Mouse (Mus musculus) hindbrain, embryonic 10.5 days (tissue): ENCODE data around the gene Unc79. TPM values are rescaled to one million over a fixed set of nuclear protein-coding genes. Genes with fewer than 3 reads are reported as not detected.
A peak's percentile ranks its signal among the peaks of the same experiment; 100 is the strongest.

ENCODE experiments used
- DNase-seq: peaks from one replicate; pipeline ENCODE4 v3.0.0-alpha.2; 2017; ENCODE audit warnings: low spot score
- H3K27ac ChIP-seq: fragments of 300-500 bp; sonication (generic); 2 replicates; pipeline ENCODE4 v1.5.1; 2016; ENCODE audit warnings: mild to moderate bottlenecking, moderate library complexity
- H3K27me3 ChIP-seq: fragments of 300-500 bp; sonication (generic); 2 replicates; pipeline ENCODE4 v1.6.1; 2016; ENCODE audit warnings: mild to moderate bottlenecking; ENCODE audit not compliant: poor library complexity, insufficient read depth, severe bottlenecking
- H3K36me3 ChIP-seq: fragments of 300-500 bp; sonication (generic); 2 replicates; pipeline ENCODE4 v1.6.1; 2016; ENCODE audit warnings: mild to moderate bottlenecking, moderate library complexity
- H3K4me1 ChIP-seq: fragments of 300-500 bp; sonication (generic); replicated peaks from 2 replicates; pipeline ENCODE4 v1.6.1; 2016; ENCODE audit warnings: mild to moderate bottlenecking
- H3K4me3 ChIP-seq: fragments of 300-500 bp; sonication (generic); 2 replicates; pipeline ENCODE4 v1.5.1; 2016; ENCODE audit warnings: mild to moderate bottlenecking, moderate library complexity
- H3K9me3 ChIP-seq: fragments of 300-500 bp; sonication (generic); 2 replicates; pipeline ENCODE4 v1.6.1; 2016; ENCODE audit warnings: mild to moderate bottlenecking, moderate library complexity
- WGBS: fragments of 180-500 bp; shearing (Covaris S2); methylation state at CpG from one replicate; pipeline ENCODE4 v1.1.7; 2016; 5-methylcytosine and 5-hydroxymethylcytosine counted together
- polyA plus RNA-seq: library from polyadenylated mRNA; unstranded; fragments of >200 nt; fragmentation: Nextera tagmentation; extraction: Ambion mirVana; gene quantifications from 2 replicates; pipeline ENCODE4 v1.2.1, GENCODE M21; 2016

Unc79 gene
- 1.0 and 1.6 TPM in 2 replicates for polyA plus RNA-seq

DNA sequence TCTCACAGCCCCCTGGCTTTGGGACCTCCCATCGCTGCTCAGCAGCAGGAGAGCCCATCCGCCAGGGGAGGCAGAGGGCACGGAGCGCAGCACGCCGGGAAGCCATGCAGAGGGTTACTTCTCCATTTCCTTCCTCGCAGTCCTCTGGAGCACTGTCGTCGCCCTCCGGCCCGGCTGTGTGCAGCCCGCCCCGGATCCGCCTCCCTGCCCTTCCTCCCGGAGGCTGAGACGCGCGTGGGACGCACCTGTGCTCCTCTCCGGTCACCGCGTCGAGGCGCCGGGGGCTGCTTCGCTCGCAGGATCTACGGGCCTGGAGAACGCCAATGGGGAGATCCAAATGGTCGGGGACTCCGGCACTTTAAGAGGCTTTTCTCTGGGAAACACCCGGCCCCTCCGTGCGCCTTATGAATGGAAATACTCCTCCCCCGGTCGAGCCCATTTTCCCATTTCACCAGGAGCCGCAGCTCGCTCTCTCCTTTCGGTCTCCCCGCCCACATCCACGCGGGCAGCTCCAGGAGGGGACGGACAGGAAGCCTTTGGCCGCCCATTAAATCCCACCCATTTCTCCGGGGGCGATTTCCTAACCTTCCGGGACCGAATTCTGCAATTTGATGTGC, at the start of gene Unc79:
Unc79 (plus strand) TSS at position 82 of the 617 bp plus-strand sequence.
- no peaks in the 10 kb centered on the region for H3K9me3 ChIP-seq
- peaks cover 13% of the 10 kb centered on the region for H3K4me1 ChIP-seq
- under 1% methylated on average over 48 of the region's 48 CpGs for WGBS
- peaks cover 23% of the 10 kb centered on the region for H3K27me3 ChIP-seq
- H3K4me3 ChIP-seq = peak within 1 kb of the TSS; percentile 69
- peak within 1 kb of the TSS; percentile 88 for H3K27ac ChIP-seq
- no peaks in the 10 kb centered on the region for H3K36me3 ChIP-seq
- peak; percentile 70 for DNase-seq

DNA sequence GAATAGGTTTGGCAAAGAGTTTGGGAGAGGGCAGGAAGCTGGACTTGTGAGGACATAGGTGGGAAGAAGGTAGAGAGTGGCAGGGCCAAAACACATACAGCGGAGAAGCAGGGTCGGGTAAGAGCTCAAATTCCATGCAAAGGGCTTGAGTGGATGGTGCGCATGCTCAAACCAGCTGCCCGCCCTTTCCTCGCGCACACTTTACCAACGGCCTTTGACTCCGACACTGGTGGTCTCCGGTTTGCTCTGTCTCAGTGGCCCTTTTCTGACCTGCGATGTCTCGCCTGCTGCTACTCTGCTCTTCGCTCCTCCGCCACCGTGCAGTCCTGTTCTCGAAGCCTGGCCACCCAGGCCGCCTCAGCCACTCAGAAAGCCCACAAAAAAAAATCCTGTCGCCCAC, 49.6 kb upstream of the Unc79 start, which contains the start of gene Cox8c:
Cox8c (plus strand) TSS at position 226 of the 400 bp plus-strand sequence.
- H3K4me3 ChIP-seq = no peak within 1 kb of the TSS
- no peak for DNase-seq
- WGBS = 92% methylated on average over 17 of the region's 17 CpGs
- no peaks in the 10 kb centered on the region for H3K27me3 ChIP-seq
- H3K9me3 ChIP-seq = no peaks in the 10 kb centered on the region
- no peaks in the 10 kb centered on the region for H3K36me3 ChIP-seq
- no peak within 1 kb of the TSS for H3K27ac ChIP-seq
- H3K4me1 ChIP-seq = no peaks in the 10 kb centered on the region

DNA sequence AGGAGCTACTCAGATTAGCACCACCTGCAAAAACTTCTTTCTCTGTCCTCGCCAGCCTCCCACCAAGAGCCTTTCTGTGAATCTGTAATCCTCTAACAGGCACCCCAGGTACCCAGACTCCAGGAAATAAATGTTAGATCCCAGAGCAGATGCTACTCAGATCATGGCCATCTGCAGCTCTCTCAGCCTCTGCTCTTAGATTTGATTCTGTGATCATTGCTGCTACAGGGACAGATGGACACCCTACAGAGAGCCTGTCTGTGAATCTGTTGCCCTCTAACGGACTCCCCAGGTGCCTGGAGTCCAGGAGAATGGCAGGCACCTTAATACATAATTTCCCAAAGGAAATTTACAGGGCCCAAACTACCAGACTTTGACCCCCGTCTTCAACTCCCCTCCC, 40.5 kb upstream of the Unc79 start:
- DNase-seq = no peak
- Histone ChIP-seq H3K36me3 (no peaks in the 10 kb centered on the region), H3K27me3 (no peaks in the 10 kb centered on the region), H3K4me1 (no peaks in the 10 kb centered on the region), H3K9me3 (no peaks in the 10 kb centered on the region), H3K4me3 (no peak overlapping the region), H3K27ac (no peak overlapping the region)
- 51% methylated on average over 3 of the region's 3 CpGs for WGBS

- Histone ChIP-seq H3K36me3 (no peaks in the 10 kb centered on the region), H3K4me1 (no peaks in the 10 kb centered on the region), H3K27ac (no peak overlapping the region), H3K4me3 (no peak overlapping the region), H3K27me3 (no peaks in the 10 kb centered on the region), H3K9me3 (no peaks in the 10 kb centered on the region)
- no peak for DNase-seq
- WGBS = 94% methylated on average over 2 of the region's 2 CpGs
These were observed 32.6 kb upstream of the Unc79 start for GRCm38 (mm10) chr12:102916073-102916472.

DNA sequence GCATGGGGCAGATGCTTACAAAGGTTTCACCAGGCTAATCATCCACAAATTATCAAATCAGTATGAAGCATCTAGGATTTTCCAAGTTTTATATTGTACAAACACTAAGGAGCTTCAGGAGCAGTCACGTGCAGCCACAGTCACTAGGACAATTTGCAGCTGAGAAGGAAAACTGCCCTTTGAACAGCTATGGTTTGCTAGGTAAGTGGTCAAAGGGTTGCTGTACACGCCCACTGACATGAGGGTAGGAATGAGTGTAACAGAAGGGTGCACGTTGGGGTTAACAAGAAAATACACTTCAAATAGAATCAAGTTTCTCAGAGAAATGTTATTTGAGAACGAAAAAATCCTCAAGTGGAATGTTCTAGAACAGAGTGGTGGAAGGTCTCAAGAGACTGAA, 18.9 kb upstream of the Unc79 start:
- Histone ChIP-seq H3K27ac (no peak overlapping the region), H3K9me3 (no peaks in the 10 kb centered on the region), H3K27me3 (no peaks in the 10 kb centered on the region), H3K4me3 (no peak overlapping the region), H3K4me1 (no peaks in the 10 kb centered on the region), H3K36me3 (no peaks in the 10 kb centered on the region)
- no peak for DNase-seq
- 78% methylated on average over 4 of the region's 4 CpGs for WGBS

GRCm38 (mm10) chr12:102930335-102930734, 18.3 kb upstream of the Unc79 start:
- no peak overlapping the region for H3K27ac ChIP-seq
- H3K4me3 ChIP-seq = no peak overlapping the region
- no peaks in the 10 kb centered on the region for H3K9me3 ChIP-seq
- WGBS = 88% methylated on average over 1 of the region's 1 CpGs
- no peak for DNase-seq
- no peaks in the 10 kb centered on the region for H3K4me1 ChIP-seq
- H3K36me3 ChIP-seq = no peaks in the 10 kb centered on the region
- no peaks in the 10 kb centered on the region for H3K27me3 ChIP-seq

GRCm38 (mm10) chr12:102930789-102931188, 17.9 kb upstream of the Unc79 start:
- WGBS = 91% methylated on average over 7 of the region's 7 CpGs
- Histone ChIP-seq H3K4me1 (no peaks in the 10 kb centered on the region), H3K36me3 (no peaks in the 10 kb centered on the region), H3K27ac (no peak overlapping the region), H3K27me3 (no peaks in the 10 kb centered on the region), H3K4me3 (no peak overlapping the region), H3K9me3 (no peaks in the 10 kb centered on the region)
- no peak for DNase-seq

GRCm38 (mm10) chr12:102935892-102936291, 12.8 kb upstream of the Unc79 start:
- H3K27me3 ChIP-seq = no peaks in the 10 kb centered on the region
- no peak for DNase-seq
- no peak overlapping the region for H3K27ac ChIP-seq
- H3K36me3 ChIP-seq = no peaks in the 10 kb centered on the region
- H3K4me3 ChIP-seq = no peak overlapping the region
- 0 out of 2 replicates have a peak, but pooled peaks cover under 1% of the 10 kb centered on the region for H3K9me3 ChIP-seq
- 52% methylated on average over 1 of the region's 1 CpGs for WGBS
- H3K4me1 ChIP-seq = peaks cover 7% of the 10 kb centered on the region; the same call in 1 of the 2 replicates

- Histone ChIP-seq H3K27ac (no peak overlapping the region), H3K9me3 (peaks cover 6% of the 10 kb centered on the region; the same call in 1 of the 2 replicates), H3K4me3 (no peak overlapping the region), H3K36me3 (no peaks in the 10 kb centered on the region), H3K27me3 (peaks cover 23% of the 10 kb centered on the region), H3K4me1 (peaks cover 13% of the 10 kb centered on the region)
- no peak for DNase-seq
- 90% methylated on average over 1 of the region's 1 CpGs for WGBS
These were observed 3.1 kb upstream of the Unc79 start for GRCm38 (mm10) chr12:102945571-102945970.

- H3K4me1 ChIP-seq = peaks cover 13% of the 10 kb centered on the region
- no peak overlapping the region for H3K27ac ChIP-seq
- H3K36me3 ChIP-seq = no peaks in the 10 kb centered on the region
- peaks cover 23% of the 10 kb centered on the region for H3K27me3 ChIP-seq
- no peak overlapping the region for H3K4me3 ChIP-seq
- H3K9me3 ChIP-seq = no peaks in the 10 kb centered on the region
- DNase-seq = no peak
- 27% methylated on average over 10 of the region's 10 CpGs for WGBS
These were observed 833 bp upstream of the Unc79 start for GRCm38 (mm10) chr12:102947826-102948225.

GRCm38 (mm10) chr12:102949395-102950208, 943 bp downstream of the Unc79 start:
- peaks cover 23% of the 10 kb centered on the region for H3K27me3 ChIP-seq
- H3K36me3 ChIP-seq = no peaks in the 10 kb centered on the region
- peaks cover 13% of the 10 kb centered on the region for H3K4me1 ChIP-seq
- no peak for DNase-seq
- H3K27ac ChIP-seq = peak overlapping the region; percentile 88
- peak overlapping the region; percentile 69 for H3K4me3 ChIP-seq
- H3K9me3 ChIP-seq = no peaks in the 10 kb centered on the region
- WGBS = under 1% methylated on average over 42 of the region's 42 CpGs

- DNase-seq = no peak
- 89% methylated on average over 7 of the region's 7 CpGs for WGBS
- Histone ChIP-seq H3K4me1 (peaks cover 19% of the 10 kb centered on the region; the same call in 1 of the 2 replicates), H3K27me3 (peaks cover 26% of the 10 kb centered on the region; the same call in 1 of the 2 replicates), H3K4me3 (no peak overlapping the region), H3K27ac (no peak overlapping the region), H3K9me3 (no peaks in the 10 kb centered on the region), H3K36me3 (no peaks in the 10 kb centered on the region)
These were observed 11.6 kb downstream of the Unc79 start for GRCm38 (mm10) chr12:102960051-102960775.
